Mouse (Mus musculus) spleen, adult 2 months (tissue): Measurements from ENCODE around the gene Ckb.

Experiments
- CTCF ChIP-seq: fragments of 200-500 bp; IDR thresholded peaks from 2 replicates; pipeline ENCODE4 v1.5.1; 2011; ENCODE audit warnings: mild to moderate bottlenecking, inconsistent platforms; ENCODE audit not compliant: insufficient read depth, insufficient read length, insufficient replicate concordance; ENCODE audit errors: extremely low read depth
- POLR2A ChIP-seq: fragments of 200-500 bp; IDR thresholded peaks from 2 replicates; pipeline ENCODE4 v1.6.1; 2011; ENCODE audit warnings: low read depth, low read length, inconsistent platforms

DNA sequence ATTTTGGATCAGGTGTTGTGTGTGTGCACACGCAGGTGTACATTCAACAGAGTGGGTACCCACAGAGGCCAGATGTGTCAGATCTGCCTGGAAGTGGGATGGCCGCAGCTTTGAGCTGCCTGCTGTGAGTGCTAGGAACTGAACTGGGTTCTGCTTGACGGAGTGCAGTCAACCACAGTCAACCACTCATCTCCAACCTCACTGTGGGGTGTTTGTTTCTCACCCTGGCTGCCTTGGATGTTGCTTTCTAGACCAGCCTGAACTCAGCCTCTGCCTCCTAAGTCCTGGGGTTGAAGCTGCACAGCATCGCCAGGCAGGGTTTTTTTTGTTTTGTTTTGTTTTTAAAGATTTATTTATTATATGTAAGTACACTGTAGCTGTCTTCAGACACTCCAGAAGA is 48.1 kb upstream of the Ckb start:
- TF ChIP-seq CTCF (no peak), POLR2A (no peak)
